10 mouse cellular contexts compared by ENCODE assay signal in genomic region chr5:30916841-30917240, GRCm38 (mm10). TPM values are rescaled to one million over a fixed set of nuclear protein-coding genes. Genes with fewer than 3 reads are reported as not detected.
DNase-seq lines count a peak whose midpoint lies in the region; ATAC-seq and TF ChIP-seq lines count a peak whose summit lies in the region.
"Had no signal": no experiment of that assay in that cellular context is flagged by ENCODE, and none has a peak within 500 bp of the region (broad histone marks: within the 10 kb centered on the region; RNA-seq: fewer than 3 reads in every experiment).

No protein-coding gene starts in this region.

- no peak overlapping the region for H3K4me2 ChIP-seq in limb, embryonic 15.5 days

- WGBS in limb, embryonic 15.5 days: 90% methylated on average over 9 of the region's 9 CpGs

- intact Hi-C loops in heart, postnatal 14 days (cut with DNase I): no loop called here

- peak overlapping the region; percentile 79; the same call in 1 of the 2 replicates for H3K27ac ChIP-seq in layer of hippocampus, adult 2 months
- H3K27ac ChIP-seq in bone marrow macrophage, adult 2 months (ENCODE audit: insufficient read depth, low read depth, low read length): peak overlapping the region; percentile 95
- peak overlapping the region; percentile 40 for H3K27ac ChIP-seq in limb, embryonic 15.5 days

- DNase-seq in heart, adult 11 months: peak; percentile 95
- no peak for DNase-seq in heart, postnatal 14 days
- no peak for DNase-seq in layer of hippocampus, adult 2 months (ENCODE audit: low spot score in 2 of 2)
- no peak for DNase-seq in layer of hippocampus, postnatal 25 days (ENCODE audit: extremely low spot score in 1 of 2, low spot score in 1 of 2)
- no peak for DNase-seq in urinary bladder, postnatal 4 days (ENCODE audit: low spot score in 2 of 2)
- no peak for DNase-seq in ovary, postnatal 10 days (ENCODE audit: low spot score)
- DNase-seq: retina, postnatal 1 day had no signal

- H3K4me3 ChIP-seq in layer of hippocampus, adult 2 months: no peak overlapping the region
- no peak overlapping the region for H3K4me3 ChIP-seq in bone marrow macrophage, adult 2 months (ENCODE audit: insufficient read depth, low read length)
- no peak overlapping the region for H3K4me3 ChIP-seq in limb, embryonic 15.5 days
- H3K4me3 ChIP-seq: myocyte had no signal

- H3K27me3 ChIP-seq in limb, embryonic 15.5 days: no peaks in the 10 kb centered on the region

- TF ChIP-seq POLR2A in bone marrow macrophage, adult 2 months (IDR thresholded peaks at IDR 0.05; ENCODE audit: borderline replicate concordance, low read depth, low read length): no peak

- no peak for ATAC-seq in limb, embryonic 15.5 days (ENCODE audit: insufficient number of reproducible peaks, low FRiP score, low TSS enrichment, low read depth)

- peaks cover 42% of the 10 kb centered on the region for H3K4me1 ChIP-seq in bone marrow macrophage, adult 2 months (ENCODE audit: control insufficient read depth, insufficient read depth, low read length)
- peaks cover 91% of the 10 kb centered on the region for H3K4me1 ChIP-seq in limb, embryonic 15.5 days

- peaks cover 44% of the 10 kb centered on the region for H3K36me3 ChIP-seq in limb, embryonic 15.5 days

- no peak overlapping the region for H3K9ac ChIP-seq in limb, embryonic 15.5 days

- no peak for TF ChIP-seq CTCF in layer of hippocampus, adult 2 months (conservative IDR thresholded peaks at IDR 0.05)
- no peak for TF ChIP-seq CTCF in bone marrow macrophage, adult 2 months (IDR thresholded peaks at IDR 0.05; ENCODE audit: low read depth, low read length)

- H3K9me3 ChIP-seq in limb, embryonic 15.5 days: no peaks in the 10 kb centered on the region

RNA-seq across cellular contexts. Expression of gene Emilin1, which starts 3.6 kb away (rescaled TPM):
- 10 to 100 TPM; 38.9 to 46.9 TPM for total RNA-seq in heart, postnatal 14 days (2021)
- total RNA-seq in layer of hippocampus, adult 2 months (2021): 1 to 10 TPM; 2.0 TPM
- 1 to 10 TPM; 2.5 to 3.4 TPM for total RNA-seq in layer of hippocampus, postnatal 25 days (2021)
- 29.1 and 37.2 TPM in 2 replicates for polyA plus RNA-seq in bone marrow macrophage, adult 2 months (2012; ENCODE audit: insufficient read depth, insufficient read length, missing spikeins)
- 274 and 287 TPM in 2 replicates for polyA plus RNA-seq in limb, embryonic 15.5 days (2015; fragmentation: Nextera tagmentation; extraction: Ambion mirVana)

RNA-seq across cellular contexts. Expression of gene Khk, which starts 4.4 kb away (rescaled TPM):
- total RNA-seq in heart, postnatal 14 days (2021): 10 to 100 TPM; 15.4 TPM
- 10 to 100 TPM; 17.0 to 17.7 TPM for total RNA-seq in layer of hippocampus, adult 2 months (2021)
- 10 to 100 TPM; 12.3 to 15.5 TPM for total RNA-seq in layer of hippocampus, postnatal 25 days (2021)
- 29.8 and 38.9 TPM in 2 replicates for polyA plus RNA-seq in bone marrow macrophage, adult 2 months (2012; ENCODE audit: insufficient read depth, insufficient read length, missing spikeins)
- polyA plus RNA-seq in limb, embryonic 15.5 days (2015; fragmentation: Nextera tagmentation; extraction: Ambion mirVana): 23.6 and 28.1 TPM in 2 replicates

RNA-seq across cellular contexts. Expression of gene Ost4, which starts 9.3 kb away (rescaled TPM):
- 100 to 1,000 TPM; 145 to 146 TPM for total RNA-seq in heart, postnatal 14 days (2021)
- 10 to 100 TPM; 91.5 to 93.8 TPM for total RNA-seq in layer of hippocampus, adult 2 months (2021)
- total RNA-seq in layer of hippocampus, postnatal 25 days (2021): 100 to 1,000 TPM in 1 of 2 experiments, 10 to 100 TPM in 1; 92.7 to 101 TPM
- polyA plus RNA-seq in bone marrow macrophage, adult 2 months (2012; ENCODE audit: insufficient read depth, insufficient read length, missing spikeins): 317 and 358 TPM in 2 replicates
- 464 and 505 TPM in 2 replicates for polyA plus RNA-seq in limb, embryonic 15.5 days (2015; fragmentation: Nextera tagmentation; extraction: Ambion mirVana)

RNA-seq across cellular contexts. Expression of gene Agbl5, which starts 28.3 kb away (rescaled TPM):
- total RNA-seq in heart, postnatal 14 days (2021): 1 to 10 TPM; 5.9 to 8.3 TPM
- total RNA-seq in layer of hippocampus, adult 2 months (2021): 10 to 100 TPM; 12.2 to 15.5 TPM
- 10 to 100 TPM; 13.0 to 14.5 TPM for total RNA-seq in layer of hippocampus, postnatal 25 days (2021)
- 5.8 and 6.5 TPM in 2 replicates for polyA plus RNA-seq in bone marrow macrophage, adult 2 months (2012; ENCODE audit: insufficient read depth, insufficient read length, missing spikeins)
- polyA plus RNA-seq in limb, embryonic 15.5 days (2015; fragmentation: Nextera tagmentation; extraction: Ambion mirVana): 16.4 and 21.9 TPM in 2 replicates

RNA-seq across cellular contexts. Expression of gene Cgref1, which starts 28.6 kb away (rescaled TPM):
- under 1 TPM; 0.39 to 0.45 TPM for total RNA-seq in heart, postnatal 14 days (2021)
- total RNA-seq in layer of hippocampus, adult 2 months (2021): 10 to 100 TPM; 15.5 to 16.7 TPM
- 10 to 100 TPM; 14.5 to 16.7 TPM for total RNA-seq in layer of hippocampus, postnatal 25 days (2021)
- not detected in 2 replicates for polyA plus RNA-seq in bone marrow macrophage, adult 2 months (2012; ENCODE audit: insufficient read depth, insufficient read length, missing spikeins)
- polyA plus RNA-seq in limb, embryonic 15.5 days (2015; fragmentation: Nextera tagmentation; extraction: Ambion mirVana): 21.0 and 31.7 TPM in 2 replicates

Comparison
In these comparisons a context has a peak if more than half of its experiments do, and no peak if none do; other contexts are left out.
1. H3K27ac ChIP-seq: peak in every context shown above with its lines; median percentile 95 in bone marrow macrophage, adult 2 months; 79 in layer of hippocampus, adult 2 months; 40 in limb, embryonic 15.5 days.
2. RNA of gene Emilin1, which starts 3.6 kb away (total RNA-seq): 38.9 to 46.9 TPM in heart, postnatal 14 days; 2.5 to 3.4 TPM in layer of hippocampus, postnatal 25 days and 2.0 TPM in layer of hippocampus, adult 2 months; every median in the first group is over 4 times any median in the second.